Mouse (Mus musculus): ENCODE measurements at regions not wholly inside any gene's neighbourhood (a gene's known extent, or its start where the extent isn't known, plus 50 kb on each side); places are given as distances from the start of the nearest gene placed in this dataset.
A peak's percentile ranks its signal among the peaks of the same experiment; 100 is the strongest.

DNA sequence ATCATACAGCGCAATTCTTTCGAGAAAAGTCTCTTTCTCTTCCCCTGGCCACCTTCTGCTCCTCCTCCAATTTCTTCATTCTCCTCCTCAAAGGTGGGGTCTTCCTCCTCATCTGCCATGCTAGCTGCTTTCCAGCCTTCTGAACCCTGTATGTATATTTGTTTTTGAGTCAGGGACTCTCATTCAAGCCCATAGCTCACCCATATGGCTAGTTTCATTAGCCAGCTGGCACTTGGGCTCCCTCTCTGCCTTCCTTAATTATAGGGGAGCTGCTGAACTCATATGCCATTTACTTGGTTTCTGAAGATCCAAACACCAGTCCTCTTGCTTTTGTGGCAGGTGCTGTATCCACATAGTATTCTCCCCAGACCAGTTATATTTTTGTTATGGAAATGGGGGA is 160.8 kb upstream of the Otx2 start:
- no peak for ATAC-seq (ENCODE audit: low FRiP score)
- Histone ChIP-seq H3K27ac (ENCODE audit: low read depth, low read length) (no peak overlapping the region), H3K4me1 (ENCODE audit: control insufficient read depth, insufficient read depth, low read length) (no peaks in the 10 kb centered on the region), H3K9me3 (ENCODE audit: control insufficient read depth, low read length) (no peaks in the 10 kb centered on the region), H3K4me3 (ENCODE audit: low read depth, low read length) (no peak overlapping the region), H3K36me3 (ENCODE audit: control insufficient read depth, insufficient read depth, low read length) (no peaks in the 10 kb centered on the region), H3K27me3 (ENCODE audit: control insufficient read depth, insufficient read depth, low read length) (no peaks in the 10 kb centered on the region), H3K4me2 (no peak overlapping the region), H3K9ac (ENCODE audit: low read length) (no peak overlapping the region)
- peak; percentile 45 for DNase-seq (ENCODE audit: low spot score, missing footprints)
- WGBS: 97% methylated on average over 2 of the region's 2 CpGs

DNA sequence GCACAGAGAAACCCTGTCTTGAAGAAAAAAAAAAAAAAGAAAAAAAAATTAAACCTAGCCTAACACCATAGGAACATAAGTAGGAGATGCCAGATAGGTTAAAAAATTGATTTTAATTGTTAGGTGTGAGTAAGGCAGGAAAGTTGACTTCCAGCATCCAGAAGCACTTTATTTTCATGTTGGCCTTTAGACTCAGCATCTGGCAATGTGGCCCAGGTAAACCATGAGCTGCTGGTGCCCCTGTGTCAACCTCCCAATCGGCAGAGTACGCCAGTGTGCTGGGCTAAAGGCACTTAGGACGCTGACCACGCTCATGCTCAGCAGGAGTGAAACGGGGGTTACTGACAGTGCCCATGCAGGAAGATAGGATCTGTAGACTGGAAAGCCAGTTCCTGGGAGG is 152.8 kb upstream of the Otx2 start:
- Histone ChIP-seq H3K4me3 (ENCODE audit: low read depth, low read length) (no peak overlapping the region), H3K9ac (ENCODE audit: low read length) (no peak overlapping the region)
- WGBS: 61% methylated on average over 5 of the region's 5 CpGs

DNA sequence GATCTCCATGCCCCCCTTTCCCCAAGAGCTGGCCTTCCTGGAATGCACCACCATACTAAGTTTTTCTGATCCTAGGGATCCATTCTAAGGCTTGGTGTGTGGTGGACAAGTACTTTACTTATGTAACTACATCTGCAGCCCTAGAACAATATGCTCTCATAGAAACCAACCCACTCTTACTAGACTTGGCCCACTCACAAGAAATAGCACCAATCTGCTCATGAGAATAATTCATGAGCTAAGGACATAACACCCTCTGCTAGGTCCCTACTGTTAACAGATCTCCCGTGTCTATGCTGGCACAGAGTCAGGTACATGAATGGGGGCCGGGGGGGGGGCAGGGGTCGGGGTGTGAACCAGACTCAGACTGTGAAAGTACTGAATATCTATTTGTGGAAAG is 150.8 kb upstream of the Otx2 start:
- DNase-seq (ENCODE audit: low spot score, missing footprints) (no peak), ATAC-seq (ENCODE audit: low FRiP score) (no peak)
- Histone ChIP-seq H3K27me3 (ENCODE audit: control insufficient read depth, insufficient read depth, low read length) (no peaks in the 10 kb centered on the region), H3K9ac (ENCODE audit: low read length) (no peak overlapping the region), H3K36me3 (ENCODE audit: control insufficient read depth, insufficient read depth, low read length) (no peaks in the 10 kb centered on the region), H3K4me1 (ENCODE audit: control insufficient read depth, insufficient read depth, low read length) (peaks cover 2% of the 10 kb centered on the region), H3K4me3 (ENCODE audit: low read depth, low read length) (no peak overlapping the region), H3K4me2 (no peak overlapping the region), H3K9me3 (ENCODE audit: control insufficient read depth, low read length) (no peaks in the 10 kb centered on the region), H3K27ac (ENCODE audit: low read depth, low read length) (no peak overlapping the region)
- 79% methylated on average over 3 of the region's 3 CpGs for WGBS

More for the DNA sequence above, 152.8 kb upstream of the Otx2 start:
- Histone ChIP-seq H3K36me3 (ENCODE audit: control insufficient read depth, insufficient read depth, low read length) (no peaks in the 10 kb centered on the region), H3K27ac (ENCODE audit: low read depth, low read length) (no peak overlapping the region), H3K4me2 (no peak overlapping the region), H3K27me3 (ENCODE audit: control insufficient read depth, insufficient read depth, low read length) (no peaks in the 10 kb centered on the region), H3K9me3 (ENCODE audit: control insufficient read depth, low read length) (no peaks in the 10 kb centered on the region), H3K4me1 (ENCODE audit: control insufficient read depth, insufficient read depth, low read length) (peaks cover 2% of the 10 kb centered on the region)
- ATAC-seq (ENCODE audit: low FRiP score): no peak
- DNase-seq (ENCODE audit: low spot score, missing footprints): peak; percentile 73

DNA sequence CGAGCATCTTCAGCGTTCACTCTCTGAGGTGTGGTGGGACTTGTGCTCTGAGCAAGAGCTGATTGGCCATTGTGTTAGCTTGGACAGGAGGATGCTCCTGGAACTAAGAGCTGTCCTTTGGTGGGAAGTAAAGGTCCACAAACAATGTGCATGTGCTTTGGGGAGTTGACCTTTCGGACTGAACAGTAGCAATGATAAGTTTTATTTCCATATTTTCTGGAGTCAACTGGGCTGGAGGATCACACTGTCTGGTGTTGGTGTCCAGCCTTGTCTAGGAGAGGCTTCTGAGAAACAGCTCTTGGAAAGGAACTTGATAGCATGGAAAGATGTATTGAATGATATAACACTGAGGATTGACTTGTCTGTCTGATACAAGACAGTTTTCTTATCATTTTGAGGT is 142.3 kb upstream of the Otx2 start:
- Histone ChIP-seq H3K27ac (ENCODE audit: low read depth, low read length) (peak overlapping the region; percentile 70), H3K9me3 (ENCODE audit: control insufficient read depth, low read length) (no peaks in the 10 kb centered on the region), H3K4me2 (peak overlapping the region; percentile 3; the same call in 1 of the 2 replicates), H3K4me3 (ENCODE audit: low read depth, low read length) (no peak overlapping the region), H3K27me3 (ENCODE audit: control insufficient read depth, insufficient read depth, low read length) (no peaks in the 10 kb centered on the region), H3K4me1 (ENCODE audit: control insufficient read depth, insufficient read depth, low read length) (peaks cover 42% of the 10 kb centered on the region), H3K36me3 (ENCODE audit: control insufficient read depth, insufficient read depth, low read length) (no peaks in the 10 kb centered on the region), H3K9ac (ENCODE audit: low read length) (no peak overlapping the region)
- 56% methylated on average over 3 of the region's 3 CpGs for WGBS
- DNase-seq (ENCODE audit: low spot score, missing footprints) (peak; percentile 90), ATAC-seq (ENCODE audit: low FRiP score) (0 out of 2 replicates have a peak, but pooled peaks have one; percentile 40)

DNA sequence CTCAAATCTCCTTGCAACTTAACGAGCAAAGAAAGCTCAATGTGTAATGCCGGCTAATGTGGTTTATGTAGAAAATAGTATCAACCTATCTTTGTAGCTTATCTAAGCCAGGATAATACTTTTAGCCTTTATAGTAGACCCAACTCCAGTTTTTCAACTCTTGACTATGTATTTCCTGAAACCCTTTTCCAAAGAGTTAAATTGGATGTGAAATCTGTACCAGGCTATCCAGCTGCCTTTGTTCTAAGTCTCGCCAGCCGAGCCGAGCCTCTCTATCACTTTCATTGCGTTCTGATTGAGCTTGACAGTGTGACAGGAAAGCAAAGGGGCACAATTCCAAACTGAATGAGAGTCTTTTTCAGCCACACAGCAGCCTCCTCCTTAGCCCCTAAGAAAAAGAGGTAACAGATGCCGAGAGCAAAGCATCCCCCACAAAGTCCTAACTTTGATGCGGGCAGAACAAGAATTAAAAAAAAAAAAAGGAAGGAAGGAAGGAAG is 141.7 kb upstream of the Otx2 start:
- Histone ChIP-seq H3K9ac (ENCODE audit: low read length) (no peak overlapping the region; the same call in 1 of the 2 replicates), H3K36me3 (ENCODE audit: control insufficient read depth, insufficient read depth, low read length) (no peaks in the 10 kb centered on the region), H3K4me3 (ENCODE audit: low read depth, low read length) (no peak overlapping the region), H3K4me1 (ENCODE audit: control insufficient read depth, insufficient read depth, low read length) (peaks cover 44% of the 10 kb centered on the region), H3K9me3 (ENCODE audit: control insufficient read depth, low read length) (no peaks in the 10 kb centered on the region), H3K27me3 (ENCODE audit: control insufficient read depth, insufficient read depth, low read length) (no peaks in the 10 kb centered on the region), H3K27ac (ENCODE audit: low read depth, low read length) (peak overlapping the region; percentile 71), H3K4me2 (peak overlapping the region; percentile 14; the same call in 1 of the 2 replicates)
- peak; percentile 93 for DNase-seq (ENCODE audit: low spot score, missing footprints)
- ATAC-seq (ENCODE audit: low FRiP score): peak; percentile 75
- WGBS: 17% methylated on average over 8 of the region's 8 CpGs

DNA sequence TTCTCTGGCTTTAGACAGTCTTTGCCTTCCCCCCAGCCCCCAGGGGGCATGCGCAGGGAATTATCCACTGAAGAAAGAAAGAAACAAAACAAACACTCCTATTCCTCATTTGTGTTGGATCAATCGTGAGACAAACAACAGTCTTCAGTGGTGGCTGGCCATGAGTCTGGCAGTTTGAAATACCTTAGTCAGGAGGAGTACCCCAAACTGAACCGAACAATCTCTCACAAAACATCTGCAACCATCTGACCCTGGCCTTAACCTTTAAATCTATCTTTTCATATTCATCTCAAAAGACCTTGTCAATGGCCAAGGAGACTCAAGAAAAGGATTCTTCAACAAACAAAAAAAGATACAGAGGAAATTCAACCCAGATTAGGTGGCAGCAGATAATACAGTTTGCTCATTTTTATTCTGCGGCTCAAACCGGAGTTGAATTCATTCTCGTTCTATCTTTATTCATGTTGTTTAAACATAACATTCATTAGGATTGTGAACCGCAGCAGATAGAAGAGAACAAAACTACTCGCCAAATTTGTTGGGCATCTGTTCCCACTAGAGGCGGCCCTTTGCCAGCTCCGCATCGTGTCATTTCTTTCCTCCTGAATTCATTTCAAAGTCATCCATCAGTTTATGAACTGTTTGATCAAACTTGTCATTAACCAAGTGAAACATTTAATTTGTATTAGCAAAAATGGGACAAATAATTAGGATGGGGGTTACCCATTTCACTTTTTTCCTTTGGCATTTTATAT is 139.3 kb upstream of the Otx2 start:
- H3K4me2 ChIP-seq: no peak overlapping the region; the same call in 1 of the 2 replicates
- peak; percentile 88 for DNase-seq (ENCODE audit: low spot score, missing footprints)
- no peak overlapping the region for H3K9ac ChIP-seq (ENCODE audit: low read length)
- no peaks in the 10 kb centered on the region for H3K36me3 ChIP-seq (ENCODE audit: control insufficient read depth, insufficient read depth, low read length)
- ATAC-seq (ENCODE audit: low FRiP score): peak; percentile 85
- H3K27ac ChIP-seq (ENCODE audit: low read depth, low read length): peak overlapping the region; percentile 56
- H3K4me3 ChIP-seq (ENCODE audit: low read depth, low read length): no peak overlapping the region
- no peaks in the 10 kb centered on the region for H3K27me3 ChIP-seq (ENCODE audit: control insufficient read depth, insufficient read depth, low read length)
- H3K9me3 ChIP-seq (ENCODE audit: control insufficient read depth, low read length): no peaks in the 10 kb centered on the region
- peaks cover 49% of the 10 kb centered on the region for H3K4me1 ChIP-seq (ENCODE audit: control insufficient read depth, insufficient read depth, low read length)
- WGBS: 19% methylated on average over 11 of the region's 11 CpGs

DNA sequence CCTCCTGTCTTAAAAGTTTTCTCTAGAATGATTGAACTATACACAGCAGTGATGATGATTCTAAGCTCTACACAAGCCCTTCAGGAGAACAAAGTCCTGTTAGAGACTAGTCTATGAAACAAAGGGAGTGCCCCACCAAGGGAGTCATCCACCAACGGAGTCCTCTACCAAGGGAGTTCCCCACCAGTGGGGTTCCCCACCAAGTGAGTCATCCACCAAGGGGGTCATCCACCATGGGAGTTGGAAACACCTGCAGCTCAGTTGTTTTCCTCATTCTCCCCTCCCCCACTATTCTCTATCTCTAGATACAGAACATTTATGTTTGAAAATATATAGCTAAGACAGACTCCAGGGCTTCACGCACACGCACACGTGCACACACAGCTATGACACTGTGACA is 130.5 kb upstream of the Otx2 start:
- WGBS: 93% methylated on average over 4 of the region's 4 CpGs

DNA sequence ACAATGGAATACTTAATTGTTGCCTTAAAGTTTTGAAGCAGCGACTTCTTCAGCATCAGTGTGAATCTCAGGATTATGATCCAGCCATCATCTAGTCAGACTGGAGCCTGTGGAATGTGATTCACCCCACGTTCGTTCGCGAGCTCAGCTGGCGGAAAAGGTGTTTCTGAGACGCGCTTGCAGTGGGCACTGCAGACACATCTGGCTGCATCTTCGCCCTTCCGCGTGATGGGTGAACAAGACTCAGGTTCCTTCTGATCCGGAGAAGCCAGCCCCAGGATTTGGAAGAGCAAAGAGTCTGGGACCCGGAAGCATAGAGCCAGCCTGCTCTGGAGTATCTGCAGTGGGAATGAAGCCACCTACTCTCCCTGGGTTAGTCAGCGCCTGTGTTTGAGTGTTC is 127.7 kb upstream of the Otx2 start:
- ATAC-seq (ENCODE audit: low FRiP score): no peak; the same call in 1 of the 2 replicates
- WGBS: 24% methylated on average over 14 of the region's 14 CpGs
- DNase-seq (ENCODE audit: low spot score, missing footprints): peak; percentile 91
- H3K4me2 ChIP-seq: peak overlapping the region; percentile 22; the same call in 1 of the 2 replicates
- no peak overlapping the region for H3K4me3 ChIP-seq (ENCODE audit: low read depth, low read length)
- H3K4me1 ChIP-seq (ENCODE audit: control insufficient read depth, insufficient read depth, low read length): peaks cover 25% of the 10 kb centered on the region
- H3K9ac ChIP-seq (ENCODE audit: low read length): peak overlapping the region; percentile 5; the same call in 1 of the 2 replicates
- no peaks in the 10 kb centered on the region for H3K9me3 ChIP-seq (ENCODE audit: control insufficient read depth, low read length)
- peak overlapping the region; percentile 14; the same call in 1 of the 2 replicates for H3K27ac ChIP-seq (ENCODE audit: low read depth, low read length)
- no peaks in the 10 kb centered on the region for H3K27me3 ChIP-seq (ENCODE audit: control insufficient read depth, insufficient read depth, low read length)
- 0 out of 2 replicates have a peak, but pooled peaks cover 2% of the 10 kb centered on the region for H3K36me3 ChIP-seq (ENCODE audit: control insufficient read depth, insufficient read depth, low read length)

More for the DNA sequence above, 130.5 kb upstream of the Otx2 start:
- Histone ChIP-seq H3K4me2 (no peak overlapping the region), H3K4me1 (ENCODE audit: control insufficient read depth, insufficient read depth, low read length) (peaks cover 26% of the 10 kb centered on the region), H3K36me3 (ENCODE audit: control insufficient read depth, insufficient read depth, low read length) (0 out of 2 replicates have a peak, but pooled peaks cover 2% of the 10 kb centered on the region), H3K9ac (ENCODE audit: low read length) (no peak overlapping the region), H3K27ac (ENCODE audit: low read depth, low read length) (no peak overlapping the region), H3K4me3 (ENCODE audit: low read depth, low read length) (no peak overlapping the region), H3K9me3 (ENCODE audit: control insufficient read depth, low read length) (no peaks in the 10 kb centered on the region), H3K27me3 (ENCODE audit: control insufficient read depth, insufficient read depth, low read length) (no peaks in the 10 kb centered on the region)
- peak; percentile 44 for DNase-seq (ENCODE audit: low spot score, missing footprints)
- ATAC-seq (ENCODE audit: low FRiP score): no peak

DNA sequence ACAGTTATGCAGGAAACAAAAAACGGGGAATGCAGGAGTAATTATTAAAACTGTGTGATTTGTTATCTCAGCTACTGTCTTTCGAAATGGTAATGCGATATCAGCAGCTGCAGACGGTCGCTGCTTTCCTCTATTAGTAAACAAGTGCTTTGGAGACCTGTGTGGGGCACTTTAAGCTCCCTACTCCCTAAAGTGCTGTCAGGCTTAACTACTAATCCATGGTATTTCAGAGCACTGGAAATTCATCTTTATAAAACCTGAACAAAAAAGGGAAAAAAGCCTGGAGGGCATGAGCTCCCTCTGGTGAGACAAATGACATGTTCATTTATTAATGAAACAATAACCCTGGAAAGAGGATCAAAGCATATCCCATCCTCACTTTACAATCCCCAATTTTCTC is 127.2 kb upstream of the Otx2 start:
- WGBS: 15% methylated on average over 5 of the region's 5 CpGs

More for the DNA sequence above, 127.2 kb upstream of the Otx2 start:
- peak; percentile 55 for ATAC-seq (ENCODE audit: low FRiP score)
- Histone ChIP-seq H3K9ac (ENCODE audit: low read length) (no peak overlapping the region), H3K36me3 (ENCODE audit: control insufficient read depth, insufficient read depth, low read length) (0 out of 2 replicates have a peak, but pooled peaks cover 2% of the 10 kb centered on the region), H3K27me3 (ENCODE audit: control insufficient read depth, insufficient read depth, low read length) (no peaks in the 10 kb centered on the region), H3K27ac (ENCODE audit: low read depth, low read length) (no peak overlapping the region; the same call in 1 of the 2 replicates), H3K4me3 (ENCODE audit: low read depth, low read length) (no peak overlapping the region), H3K4me2 (peak overlapping the region; percentile 22; the same call in 1 of the 2 replicates), H3K9me3 (ENCODE audit: control insufficient read depth, low read length) (no peaks in the 10 kb centered on the region), H3K4me1 (ENCODE audit: control insufficient read depth, insufficient read depth, low read length) (peaks cover 25% of the 10 kb centered on the region)
- DNase-seq (ENCODE audit: low spot score, missing footprints): no peak

Data from midbrain, embryonic 11.5 days (tissue).